Mouse (Mus musculus) embryonic stem cell, embryonic (primary cell): ENCODE measurements around the gene Htatip2.

Experiments
- CTCF ChIA-PET, 4 experiments: fragments of 300-600 bp in 2 of 4; fragments of 350-600 bp in 2 of 4; sonication (Branson Sonifier 250); formaldehyde crosslinking; loops; one replicate each; lab custom pipeline; 2022; ENCODE audit warnings: inconsistent platforms in 2 of 4; lab: Charles Lee
- POLR2A ChIA-PET, 4 experiments: fragments of 300-600 bp in 2 of 4; fragments of 350-600 bp in 2 of 4; sonication (Branson Sonifier 250); formaldehyde crosslinking; loops; one replicate each; lab custom pipeline; 2022; ENCODE audit warnings: antibody characterized with exemption in 4 of 4, inconsistent platforms in 1 of 4; lab: Charles Lee

Htatip2 gene

DNA sequence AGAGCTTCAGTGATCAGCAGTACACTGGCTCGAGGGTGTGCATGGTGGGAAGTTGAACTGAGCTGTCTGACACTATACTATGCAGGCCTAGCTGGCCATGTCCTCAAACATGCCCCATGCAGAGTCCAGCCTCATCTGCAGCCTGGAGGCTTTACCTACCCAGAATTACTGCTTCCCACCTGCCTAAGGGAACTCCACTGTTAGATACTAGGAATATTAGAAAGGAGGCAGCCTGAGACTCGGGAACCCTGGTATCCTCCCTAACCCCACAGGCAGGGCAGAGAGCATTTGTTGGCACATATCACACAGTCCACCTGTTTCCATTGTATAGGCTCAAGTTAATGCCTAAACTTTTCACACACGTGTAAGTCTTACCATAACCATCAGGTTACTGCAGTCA is 18.7 kb downstream of the Htatip2 start:
- CTCF ChIA-PET, result interaction anchor here in 2 of 4 experiments (0.6 to 0.7 kb wide), 5 partner anchors 13 to 526 kb away, joined by 3 to 6 read pairs (median 3); no protein-coding TSS in a partner anchor
- POLR2A ChIA-PET, result interaction anchor here (0.6 to 14.5 kb wide), 12 partner anchors 9 to 293 kb away, joined by 3 to 186 read pairs (median 4); partner anchors contain the start of gene Htatip2 (in 1 of the 4)

DNA sequence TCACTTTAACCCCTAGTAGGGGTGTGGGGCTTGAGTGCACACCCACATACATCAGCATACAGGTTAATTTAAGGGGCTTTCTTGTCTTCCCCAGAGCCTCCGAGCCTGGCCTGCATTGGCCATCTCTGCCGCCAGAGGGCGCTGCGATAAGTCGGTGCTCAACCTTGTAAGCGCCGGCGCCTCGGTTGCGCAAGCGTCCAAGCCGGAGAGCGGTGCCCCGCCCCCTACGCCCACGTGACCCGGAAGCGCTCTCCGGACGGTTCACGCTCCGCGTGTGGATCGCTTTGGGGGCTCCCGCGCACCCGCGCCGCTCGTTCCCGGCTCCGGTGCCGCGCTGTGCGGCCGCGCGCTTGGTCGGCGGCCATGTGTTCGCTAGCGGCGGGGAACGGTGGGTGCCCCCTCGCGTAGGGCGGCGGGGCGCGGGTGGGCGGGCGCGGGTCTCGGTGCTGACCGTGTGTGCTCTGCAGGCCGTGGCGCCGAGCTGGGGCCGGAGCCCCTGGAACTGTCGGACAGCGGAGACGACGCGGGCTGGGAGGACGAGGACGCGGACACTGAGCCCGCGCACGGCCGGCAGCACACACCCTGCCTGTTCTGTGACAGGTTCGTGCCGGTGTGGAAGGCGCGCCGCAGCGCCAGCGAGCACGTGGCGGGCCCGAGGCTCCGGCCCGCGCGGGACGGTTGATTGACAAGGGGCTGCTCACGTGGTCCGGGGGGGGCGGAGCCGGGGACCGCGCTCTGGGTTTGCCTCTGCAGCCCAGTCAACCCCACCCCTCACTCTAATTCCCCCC is 19.4 kb downstream of the Htatip2 start, which contains the start of gene Prmt3:
Prmt3 (plus strand) TSS at position 233 of the 788 bp plus-strand sequence.
- ChIA-PET CTCF (interaction anchor here (0.7 to 2.2 kb wide), 6 partner anchors 8 to 527 kb away, joined by 4 to 9 read pairs (median 5); no protein-coding TSS in a partner anchor), POLR2A (interaction anchor here in 3 of 4 experiments (0.7 to 14.5 kb wide), 21 partner anchors 8 to 172 kb away, joined by 3 to 186 read pairs (median 4); partner anchors contain the start of gene Htatip2 (in 1 of the 3))

DNA sequence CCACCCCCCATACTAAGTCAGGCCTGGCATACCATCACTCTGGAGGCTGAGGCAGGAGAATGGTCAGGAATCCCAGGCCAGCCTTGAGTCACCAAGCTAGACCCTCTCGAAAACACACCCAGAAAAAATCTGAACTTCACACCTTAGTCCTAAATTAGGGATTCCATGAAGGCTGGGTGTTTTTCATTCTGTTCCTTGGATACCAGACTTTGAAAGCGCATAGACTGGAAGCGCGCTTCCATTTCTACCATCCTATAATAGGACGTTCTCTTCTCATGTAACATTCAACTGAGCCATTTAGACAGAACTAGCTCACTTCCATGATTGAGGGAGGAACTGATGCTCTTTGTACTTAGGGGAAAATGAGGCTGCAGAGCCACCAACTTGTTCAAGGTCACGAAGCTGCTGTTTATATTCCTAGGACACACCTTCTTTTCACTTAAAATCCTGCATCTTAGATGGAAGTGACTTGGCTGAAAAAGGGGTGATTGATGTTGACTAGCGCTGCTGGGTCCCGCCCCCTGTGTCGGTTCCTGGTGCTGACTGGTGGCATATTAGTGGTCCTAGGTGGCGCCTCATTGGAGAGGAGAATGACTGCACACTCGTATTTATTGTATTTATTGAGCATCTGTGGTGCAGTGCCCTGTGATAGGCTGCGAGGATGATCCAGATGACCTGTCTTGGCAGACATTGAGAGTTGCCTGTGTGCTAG is 20.1 kb downstream of the Htatip2 start:
- ChIA-PET CTCF (interaction anchor here in 3 of 4 experiments (0.6 to 2.2 kb wide), 7 partner anchors 8 to 163 kb away, joined by 3 to 9 read pairs (median 4); no protein-coding TSS in a partner anchor), POLR2A (interaction anchor here in 3 of 4 experiments (0.6 to 14.5 kb wide), 25 partner anchors 8 to 173 kb away, joined by 3 to 186 read pairs (median 3); partner anchors contain the start of gene Htatip2 (in 1 of the 3))

DNA sequence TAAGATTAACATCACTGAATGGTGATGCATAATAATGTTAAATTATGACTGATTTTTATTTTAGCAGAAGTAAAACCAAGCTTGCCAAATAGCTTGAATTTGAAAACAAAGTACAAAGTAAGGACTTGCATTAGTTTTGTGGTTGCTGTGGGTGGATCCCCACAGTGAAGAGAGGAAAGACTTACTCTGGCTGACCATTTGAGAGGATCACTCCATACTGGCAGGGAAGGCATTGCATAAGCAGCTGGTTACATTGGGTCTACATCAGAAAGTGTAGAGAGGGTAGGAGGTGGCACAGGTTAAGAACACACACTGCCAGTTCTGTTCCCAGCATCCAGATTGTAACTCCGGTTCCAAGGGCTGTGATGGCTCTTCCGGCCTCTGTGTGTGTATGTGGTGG is 24.1 kb downstream of the Htatip2 start:
- ChIA-PET CTCF (interaction anchor here in 1 of 4 experiments (1.2 kb wide), 1 partner anchor 149 kb away, joined by 3 read pairs; no protein-coding TSS in a partner anchor), POLR2A (interaction anchor here in 1 of 4 experiments (0.6 to 14.5 kb wide), 7 partner anchors 9 to 68 kb away, joined by 3 to 186 read pairs (median 4); no protein-coding TSS in a partner anchor)

DNA sequence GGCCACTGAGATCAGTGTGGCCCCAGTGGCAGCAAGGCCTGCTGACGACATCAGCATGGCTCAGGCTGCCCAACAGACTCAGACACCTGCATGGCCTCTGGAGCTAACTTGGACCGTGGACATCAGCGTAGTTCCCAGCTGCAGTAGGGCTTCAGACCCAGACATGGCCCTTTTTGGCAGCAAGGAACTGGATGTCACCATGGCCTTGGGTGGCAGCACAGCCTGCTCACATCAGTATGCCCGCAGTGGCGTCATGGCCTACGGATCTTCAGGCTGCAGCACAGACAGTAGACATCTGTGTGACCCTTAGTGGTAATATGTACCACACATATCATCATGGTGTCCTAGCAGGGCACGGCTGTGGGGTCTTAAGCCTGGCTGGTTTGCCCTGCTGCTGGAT is 26.2 kb downstream of the Htatip2 start:
- POLR2A ChIA-PET, result interaction anchor here in 2 of 4 experiments (0.6 to 1.5 kb wide), 5 partner anchors 10 to 51 kb away, joined by 3 read pairs; no protein-coding TSS in a partner anchor
- CTCF ChIA-PET, result interaction anchor here in 1 of 4 experiments (2.1 kb wide), 1 partner anchor 138 kb away, joined by 8 read pairs; no protein-coding TSS in a partner anchor

DNA sequence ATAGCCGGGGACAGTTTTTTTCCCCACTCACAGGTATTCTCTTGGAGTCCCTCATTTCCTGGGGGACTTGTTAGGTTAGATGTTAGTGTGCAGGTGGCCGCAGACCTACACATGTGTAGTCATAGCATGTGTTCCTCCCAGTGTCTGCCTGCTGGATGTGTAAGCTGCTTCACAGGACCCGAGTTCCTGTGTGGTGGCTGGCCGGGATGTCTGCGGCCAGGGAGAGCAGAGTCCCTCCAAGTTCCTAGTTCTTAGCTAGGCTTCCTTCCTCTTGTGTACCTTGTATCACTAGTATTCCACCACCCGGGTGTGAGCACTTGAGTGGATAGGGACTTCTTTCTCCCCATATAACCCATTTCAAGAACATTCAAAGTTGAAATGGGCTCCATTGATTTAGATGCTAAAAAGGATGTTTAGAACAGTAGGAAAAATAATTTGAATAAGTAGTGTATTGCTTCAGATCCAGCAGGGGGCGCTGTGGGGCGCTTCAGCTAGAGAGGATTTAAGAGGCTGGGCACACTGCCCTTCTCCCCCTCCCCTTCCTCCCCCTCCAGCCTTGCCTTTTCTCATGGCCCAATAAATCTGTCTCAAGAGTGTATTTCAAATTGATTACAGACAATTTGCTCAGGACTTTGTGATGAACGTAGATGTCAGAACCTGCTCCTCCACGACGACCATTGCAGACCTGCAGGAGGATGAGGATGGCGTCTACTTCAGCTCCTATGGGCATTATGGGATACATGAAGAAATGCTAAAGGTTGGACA is 27.9 kb downstream of the Htatip2 start:
- ChIA-PET POLR2A (interaction anchor here in 2 of 4 experiments (0.6 to 1.4 kb wide), 10 partner anchors 8 to 54 kb away, joined by 3 to 6 read pairs (median 3); partner anchors contain the start of gene Prmt3 (in 1 of the 2)), CTCF (interaction anchor here (0.5 to 2.1 kb wide), 23 partner anchors 8 to 302 kb away, joined by 3 to 8 read pairs (median 3); partner anchors contain the start of genes Htatip2 (in 1 of the 4) and Prmt3 (in 1 of the 4))

DNA sequence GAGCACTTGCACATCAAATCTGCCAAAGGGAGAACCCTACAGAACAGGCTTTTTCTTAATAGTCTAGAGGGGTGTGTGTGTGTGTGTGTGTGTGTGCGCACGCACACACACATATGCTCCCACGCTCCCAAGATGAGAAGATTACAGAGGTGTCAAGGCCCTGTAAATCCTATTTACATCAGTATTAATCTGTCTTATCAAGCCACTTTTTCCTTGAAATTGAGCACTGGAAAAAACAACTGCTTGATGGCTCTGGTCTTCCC is 28.4 kb downstream of the Htatip2 start:
- ChIA-PET POLR2A (interaction anchor here in 2 of 4 experiments (0.6 to 1.3 kb wide), 4 partner anchors 9 to 49 kb away, joined by 3 to 5 read pairs (median 3); partner anchors contain the start of gene Prmt3 (in 1 of the 2)), CTCF (interaction anchor here (0.6 to 2.1 kb wide), 18 partner anchors 8 to 302 kb away, joined by 3 to 8 read pairs (median 4); partner anchors contain the start of genes Htatip2 (in 1 of the 4) and Prmt3 (in 1 of the 4))

DNA sequence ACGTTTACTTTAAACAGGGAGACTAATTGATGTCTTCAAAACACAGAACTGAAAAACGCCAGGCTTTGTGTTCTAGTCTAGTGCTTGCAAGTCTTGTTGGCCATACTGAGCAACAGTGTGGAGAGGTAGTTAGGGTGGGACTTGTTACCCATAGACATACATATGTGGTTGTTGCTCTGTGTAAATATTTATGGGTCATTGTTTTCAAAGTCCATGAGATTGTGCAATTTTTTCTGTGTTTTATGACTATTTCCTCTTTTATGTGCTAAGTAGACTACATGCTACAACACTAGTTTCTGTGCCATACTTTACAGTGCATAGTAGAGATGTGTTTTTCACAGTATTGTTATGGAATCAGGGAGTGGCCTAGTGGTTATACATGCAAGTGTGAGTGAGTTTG is 35.4 kb downstream of the Htatip2 start:
- ChIA-PET POLR2A (interaction anchor here in 2 of 4 experiments (0.8 to 5.2 kb wide), 8 partner anchors 9 to 46 kb away, joined by 3 to 27 read pairs (median 3); no protein-coding TSS in a partner anchor), CTCF (interaction anchor here in 2 of 4 experiments (0.7 to 1.3 kb wide), 2 partner anchors 8 to 41 kb away, joined by 3 to 4 read pairs; no protein-coding TSS in a partner anchor)

DNA sequence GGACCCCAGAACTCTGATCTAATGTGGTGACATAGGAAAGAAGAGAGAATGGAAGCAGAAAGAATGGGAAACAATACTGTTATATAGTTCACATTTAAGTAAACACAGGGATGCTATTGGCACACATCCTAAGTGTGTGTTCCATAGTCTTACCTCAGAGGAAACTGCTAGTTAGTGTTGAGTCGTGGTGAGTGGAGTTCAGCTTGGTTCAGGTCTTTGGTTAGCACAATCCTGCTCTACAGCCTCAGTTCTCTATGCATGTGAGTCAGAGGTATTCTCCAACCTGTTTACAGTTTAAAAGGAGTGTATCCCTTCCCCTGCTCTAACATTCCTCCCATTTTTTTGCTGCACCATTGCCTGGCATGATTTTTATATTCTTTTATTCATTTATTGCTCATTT is 38.3 kb downstream of the Htatip2 start:
- POLR2A ChIA-PET, result interaction anchor here in 1 of 4 experiments (1.0 to 5.2 kb wide), 2 partner anchors 10 to 25 kb away, joined by 3 to 27 read pairs; no protein-coding TSS in a partner anchor
- CTCF ChIA-PET, result no interaction called here

DNA sequence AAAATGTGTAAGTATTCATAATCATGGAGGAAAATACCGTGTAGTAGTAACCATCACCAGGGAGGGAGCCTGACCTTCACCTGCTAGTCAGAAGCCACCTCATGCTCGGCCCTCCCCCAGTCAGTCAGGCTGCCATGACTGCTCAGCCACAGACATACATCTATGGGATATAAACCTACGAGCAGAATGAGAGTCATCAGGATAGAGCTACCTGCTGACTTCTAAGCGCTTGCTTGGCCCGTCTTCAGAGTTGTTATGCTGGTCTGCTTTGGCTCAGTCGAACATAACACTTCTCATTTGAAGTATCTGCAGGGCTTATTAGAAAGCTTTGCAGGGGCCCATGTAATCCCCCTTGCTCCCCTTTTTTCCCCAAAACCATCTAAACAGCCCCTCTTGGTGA is 44.6 kb downstream of the Htatip2 start:
- CTCF ChIA-PET, result interaction anchor here in 1 of 4 experiments (0.9 kb wide), 1 partner anchor 17 kb away, joined by 3 read pairs; no protein-coding TSS in a partner anchor
- POLR2A ChIA-PET, result interaction anchor here in 2 of 4 experiments (1.1 kb wide), 2 partner anchors 17 to 22 kb away, joined by 3 read pairs; no protein-coding TSS in a partner anchor

DNA sequence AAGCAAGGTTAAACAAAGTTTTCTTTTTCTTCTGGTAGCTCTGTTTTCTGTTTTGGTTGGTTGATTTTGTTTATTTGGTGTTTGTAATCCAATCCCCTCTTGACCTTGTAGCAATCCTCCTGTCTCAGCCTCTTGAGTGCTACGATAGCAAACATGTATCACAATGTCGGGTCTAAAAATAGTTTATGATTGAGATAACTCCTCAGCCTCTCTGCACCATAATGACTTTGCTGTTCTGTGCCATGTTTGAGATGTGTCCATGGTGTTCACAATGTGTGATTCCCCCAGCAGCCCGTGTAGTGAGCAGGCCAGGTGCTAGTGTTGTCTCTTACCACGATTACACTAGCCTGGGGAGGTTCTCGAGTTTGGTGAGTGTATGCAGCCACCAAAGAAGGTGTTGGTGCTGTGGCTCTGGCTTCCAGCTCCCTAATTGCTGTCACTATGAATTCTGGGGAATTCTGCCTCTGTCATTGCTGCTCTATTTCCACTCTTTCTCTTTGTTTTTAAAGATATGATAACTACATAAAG is 45.8 kb downstream of the Htatip2 start:
- CTCF ChIA-PET, result interaction anchor here in 2 of 4 experiments (0.6 to 1.5 kb wide), 2 partner anchors 9 to 23 kb away, joined by 3 to 4 read pairs; no protein-coding TSS in a partner anchor
- POLR2A ChIA-PET, result interaction anchor here in 1 of 4 experiments (0.6 to 5.6 kb wide), 3 partner anchors 8 to 24 kb away, joined by 3 to 27 read pairs (median 7); no protein-coding TSS in a partner anchor

DNA sequence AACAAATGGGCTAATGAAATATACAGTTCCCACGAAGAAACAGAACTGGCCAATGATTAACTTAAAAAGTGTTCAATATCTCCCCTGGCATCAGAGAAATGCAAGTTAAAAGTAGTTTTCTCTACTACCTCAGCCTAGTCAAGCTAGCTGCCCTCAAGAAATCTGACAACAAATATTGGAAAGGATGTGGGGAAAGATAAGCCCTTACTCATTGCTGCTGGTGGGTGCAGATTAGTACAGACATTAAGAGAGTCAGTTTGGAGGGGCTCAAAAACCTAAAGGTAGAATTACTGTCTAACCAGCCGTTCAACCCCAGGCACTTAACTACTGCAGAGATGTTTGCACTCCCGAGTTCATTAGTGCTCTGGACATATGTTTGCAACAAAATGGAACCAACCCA is 46.7 kb downstream of the Htatip2 start:
- ChIA-PET CTCF (interaction anchor here in 2 of 4 experiments (0.6 to 1.5 kb wide), 2 partner anchors 8 to 17 kb away, joined by 3 to 4 read pairs; no protein-coding TSS in a partner anchor), POLR2A (interaction anchor here in 2 of 4 experiments (1.0 to 5.6 kb wide), 7 partner anchors 9 to 42 kb away, joined by 3 to 27 read pairs (median 4); partner anchors contain the start of gene Prmt3 (in 1 of the 2))

DNA sequence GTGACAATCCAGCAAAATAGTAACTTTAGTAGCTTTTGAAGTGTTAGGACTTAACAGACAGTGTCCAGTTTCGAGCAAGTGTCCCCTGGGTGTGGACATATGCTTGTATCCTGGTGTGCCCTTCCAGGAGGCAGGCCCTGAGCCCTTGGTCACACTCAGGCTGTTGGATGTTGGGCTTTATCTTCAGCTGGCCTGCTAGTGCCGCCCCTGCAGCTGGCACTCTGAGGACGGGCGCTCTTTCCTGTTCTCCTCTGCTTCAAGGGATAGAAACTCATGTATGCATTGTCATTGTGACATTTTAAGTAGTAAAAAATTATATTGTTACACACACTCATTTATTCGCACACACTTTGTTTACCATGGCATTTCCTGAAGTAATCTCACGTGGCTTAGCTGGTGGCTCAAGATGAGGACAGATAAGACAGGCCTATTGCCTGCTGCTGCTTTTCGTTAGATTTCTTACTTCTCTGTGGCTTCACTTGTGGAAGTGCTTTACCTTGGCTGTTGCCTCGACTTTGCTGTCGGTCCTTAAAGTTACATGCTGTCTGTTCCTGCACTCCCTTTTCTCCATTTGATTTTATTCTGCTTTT is 48.3 kb downstream of the Htatip2 start:
- CTCF ChIA-PET, result interaction anchor here in 1 of 4 experiments (1.6 to 2.0 kb wide), 2 partner anchors 20 to 191 kb away, joined by 6 to 10 read pairs; no protein-coding TSS in a partner anchor
- POLR2A ChIA-PET, result interaction anchor here in 2 of 4 experiments (0.9 to 5.6 kb wide), 6 partner anchors 10 to 34 kb away, joined by 3 to 27 read pairs (median 4); no protein-coding TSS in a partner anchor

DNA sequence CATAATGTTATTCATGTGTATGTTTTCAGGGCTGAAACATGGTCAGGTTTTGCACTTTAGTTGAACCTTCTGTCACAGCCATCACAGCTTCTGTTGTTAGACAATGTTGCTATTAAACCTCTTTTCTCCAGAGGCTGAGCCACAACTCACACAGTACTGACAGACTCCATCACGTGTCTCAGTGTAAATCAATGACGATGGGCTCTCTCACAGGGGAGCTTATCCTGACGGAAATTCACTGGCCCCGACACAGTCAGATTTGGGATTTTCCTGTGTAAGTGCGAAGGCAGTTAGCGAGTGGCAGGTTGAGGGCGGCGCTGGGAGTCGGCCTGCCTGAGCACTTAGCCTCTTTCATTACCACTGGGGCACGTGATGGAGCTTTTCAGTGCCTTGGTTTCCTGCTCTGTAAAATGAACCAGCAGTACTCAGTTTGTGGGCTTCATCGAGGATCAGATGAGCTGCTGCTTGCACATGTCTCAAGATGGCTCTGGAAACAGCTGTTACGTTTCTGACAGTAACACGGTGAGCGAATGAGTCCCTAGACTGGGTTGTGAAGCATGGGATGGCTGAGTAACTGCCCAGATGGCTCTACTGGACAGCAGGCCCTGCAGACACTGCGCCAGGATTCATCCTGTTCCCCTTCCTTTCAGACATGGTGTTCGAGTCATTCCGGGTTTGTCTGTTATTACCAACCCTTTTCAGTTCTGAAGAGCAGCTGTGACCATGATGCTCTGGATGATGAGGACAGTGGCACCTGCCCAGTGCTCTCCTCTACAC is 49.1 kb downstream of the Htatip2 start:
- CTCF ChIA-PET, result interaction anchor here in 1 of 4 experiments (1.6 to 2.0 kb wide), 2 partner anchors 21 to 192 kb away, joined by 6 to 10 read pairs; no protein-coding TSS in a partner anchor

DNA sequence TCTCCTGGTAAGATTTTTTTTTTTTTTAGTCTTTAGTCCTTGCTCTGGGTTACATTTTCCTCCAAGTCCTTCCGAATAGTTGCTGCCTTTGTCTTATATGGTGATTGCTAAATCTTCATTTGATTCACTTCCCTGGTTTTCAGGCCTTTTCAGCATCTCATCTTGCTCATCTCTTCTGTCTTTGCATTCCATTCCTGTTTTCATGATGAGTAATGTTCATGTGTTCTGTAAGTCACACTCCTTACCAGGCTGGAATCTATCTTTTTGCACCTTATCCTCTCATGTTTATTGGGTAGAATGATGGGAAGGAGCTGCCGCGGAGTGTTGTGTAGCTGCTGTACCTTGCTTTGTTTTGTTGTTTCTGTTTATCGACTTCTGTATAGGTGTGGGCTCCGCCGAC is 50.2 kb downstream of the Htatip2 start:
- ChIA-PET CTCF (interaction anchor here in 2 of 4 experiments (0.7 to 1.0 kb wide), 2 partner anchors 22 to 61 kb away, joined by 3 read pairs; no protein-coding TSS in a partner anchor), POLR2A (interaction anchor here in 2 of 4 experiments (1.4 to 5.6 kb wide), 3 partner anchors 12 to 30 kb away, joined by 3 to 27 read pairs (median 6); no protein-coding TSS in a partner anchor)

More for the DNA sequence above, 49.1 kb downstream of the Htatip2 start:
- POLR2A ChIA-PET, result interaction anchor here in 2 of 4 experiments (0.9 to 5.6 kb wide), 7 partner anchors 11 to 35 kb away, joined by 3 to 27 read pairs (median 5); no protein-coding TSS in a partner anchor
